Mouse (Mus musculus) myocyte (in vitro differentiated cells): ENCODE measurements around the gene Bst1.

ENCODE experiments used
- E2F4 ChIP-seq: IDR thresholded peaks from one replicate; pipeline ENCODE4 v1.6.1; 2011; ENCODE audit warnings: mild to moderate bottlenecking, control low read depth, moderate library complexity; ENCODE audit not compliant: insufficient read depth
- MAX ChIP-seq: IDR thresholded peaks from one replicate; pipeline ENCODE4 v1.6.1; 2011; ENCODE audit warnings: low read depth, mild to moderate bottlenecking, control low read depth
- MYOD1 ChIP-seq, 3 experiments: IDR thresholded peaks; one replicate each; pipeline ENCODE4 v1.6.1; 2011; ENCODE audit warnings: control low read depth in 2 of 3, low read depth in 2 of 3, mild to moderate bottlenecking in 2 of 3, moderate library complexity in 1 of 3; ENCODE audit not compliant: insufficient read length in 2 of 3, control insufficient read depth in 1 of 3
- POLR2A ChIP-seq: IDR thresholded peaks from one replicate; pipeline ENCODE4 v1.6.1; 2011; ENCODE audit warnings: low read depth, mild to moderate bottlenecking, control low read depth, moderate library complexity; ENCODE audit not compliant: insufficient read length

DNA sequence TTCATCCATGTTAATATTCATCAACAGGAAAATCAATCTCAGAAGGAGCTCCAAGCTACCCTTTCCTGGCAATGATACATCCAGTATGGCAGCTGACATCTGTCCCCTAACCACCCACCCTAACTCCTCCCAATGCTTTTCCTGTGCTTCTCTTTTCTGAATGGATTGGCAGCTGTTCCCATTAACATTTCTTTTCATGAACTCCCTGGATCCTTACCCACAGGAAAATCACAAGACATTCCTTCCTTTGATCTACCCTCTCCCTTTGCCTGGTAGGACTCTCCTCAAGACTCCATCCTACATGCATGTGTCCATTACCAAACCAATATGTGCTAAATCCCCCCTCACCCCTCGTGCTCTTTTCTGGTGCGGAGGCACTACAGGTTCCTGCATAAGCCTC is 4.1 kb upstream of the Bst1 start:
- TF ChIP-seq MAX (no peak), MYOD1 (IDR thresholded peaks at IDR 0.05; ENCODE audit: control insufficient read depth in 1 of 3, insufficient read length in 2 of 3, low read depth in 2 of 3) (peak in 1 of 3 experiments; percentile 51), E2F4 (no peak), POLR2A (no peak)
